Mouse (Mus musculus): ENCODE data around the gene Prkce. TPM values are rescaled to one million over a fixed set of nuclear protein-coding genes. Genes with fewer than 3 reads are reported as not detected.

Gene Prkce
- total and polyA plus RNA-seq, 2 experiments from 2014 or later = 8.1 to 12.6 TPM

DNA sequence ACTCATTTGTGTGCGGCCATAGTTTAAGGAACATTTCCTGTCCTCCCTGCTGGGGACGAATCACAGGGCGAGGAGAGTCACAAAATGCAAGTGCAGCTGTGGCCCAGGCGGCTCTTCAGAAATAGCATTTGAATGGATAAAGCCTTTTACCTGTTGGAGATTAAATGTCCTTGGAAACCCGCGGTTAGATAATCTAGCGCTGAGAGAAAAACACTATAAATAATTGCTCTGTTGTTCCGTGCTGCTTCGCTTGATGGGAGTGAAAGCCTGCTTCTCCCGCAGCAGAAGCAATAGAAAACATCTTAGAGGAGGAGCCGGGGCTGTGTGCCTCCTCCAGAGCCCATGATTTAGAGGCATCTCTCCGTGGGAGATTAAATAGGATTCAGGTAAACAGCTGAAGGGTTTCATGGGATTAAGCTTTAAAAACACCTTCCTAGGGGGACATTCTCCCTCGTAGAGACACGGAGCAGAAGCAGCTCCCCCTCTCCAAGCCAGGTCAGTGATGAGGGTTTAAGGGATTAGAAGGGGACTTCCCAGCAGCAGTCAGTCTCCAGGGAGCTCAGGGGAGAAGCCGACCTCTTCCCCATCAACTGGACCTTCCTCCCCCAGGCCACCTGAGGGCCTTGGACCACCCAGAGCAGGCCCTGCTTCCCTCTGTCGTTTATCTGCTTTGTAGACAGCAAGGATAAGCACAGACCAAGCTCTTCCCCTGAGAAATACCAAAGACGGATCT lies 212.0 kb downstream of the Prkce start:
- Histone ChIP-seq H3K27me3 (ENCODE audit: control insufficient read depth, insufficient read depth, low read length) (no peaks in the 10 kb centered on the region), H3K4me1 (ENCODE audit: control insufficient read depth, insufficient read depth) (peaks cover 16% of the 10 kb centered on the region), H3K9me3 (replicated peaks; ENCODE audit: control insufficient read depth, low read length) (no peaks in the 10 kb centered on the region), H3K9ac (replicated peaks; ENCODE audit: low read depth, low read length) (no peak overlapping the region; the same call in 1 of the 2 replicates), H3K4me3 (ENCODE audit: low read depth, low read length) (no peak overlapping the region), H3K27ac (ENCODE audit: low read depth) (no peak overlapping the region), H3K36me3 (replicated peaks; ENCODE audit: control insufficient read depth, insufficient read depth, low read length) (no peaks in the 10 kb centered on the region), H3K4me2 (ENCODE audit: low read depth, low read length) (no peak overlapping the region)
- DNase-seq (ENCODE audit: low spot score) (no peak), ATAC-seq (ENCODE audit: insufficient read depth, low read depth) (no peak)
- 32% methylated on average over 17 of the region's 17 CpGs for WGBS
- TF ChIP-seq EP300 (IDR thresholded peaks at IDR 0.05; ENCODE audit: low read depth) (no peak), CTCF (IDR thresholded peaks at IDR 0.05; ENCODE audit: low read depth) (no peak)

DNA sequence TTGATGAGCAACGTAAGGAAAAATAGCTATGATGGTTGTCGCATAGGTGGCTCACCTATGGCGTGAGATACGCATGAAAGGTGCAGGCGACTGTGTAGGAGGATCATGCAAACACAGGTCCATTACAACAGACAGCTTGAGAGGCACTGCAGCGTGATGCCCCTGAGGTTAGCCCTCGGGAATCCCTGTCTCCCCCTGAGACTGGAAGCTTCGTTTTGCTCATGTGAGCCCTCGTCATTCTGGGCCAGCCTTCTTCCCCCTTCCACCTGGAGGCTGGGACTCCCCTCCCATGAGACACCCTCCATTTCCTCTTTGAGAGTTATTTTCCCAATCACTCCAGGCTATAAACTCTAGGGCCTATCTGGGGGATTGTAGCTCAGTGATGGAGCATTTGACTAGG lies 213.9 kb downstream of the Prkce start:
- H3K27ac ChIP-seq (ENCODE audit: low read depth) = no peak overlapping the region
- ATAC-seq (ENCODE audit: insufficient read depth, low read depth) = no peak
- no peaks in the 10 kb centered on the region for H3K9me3 ChIP-seq (replicated peaks; ENCODE audit: control insufficient read depth, low read length)
- 90% methylated on average over 9 of the region's 9 CpGs for WGBS
- H3K9ac ChIP-seq (replicated peaks; ENCODE audit: low read depth, low read length) = no peak overlapping the region
- no peak for DNase-seq (ENCODE audit: low spot score)
- peaks cover 16% of the 10 kb centered on the region for H3K4me1 ChIP-seq (ENCODE audit: control insufficient read depth, insufficient read depth)
- no peak overlapping the region for H3K4me3 ChIP-seq (ENCODE audit: low read depth, low read length)
- no peak overlapping the region for H3K4me2 ChIP-seq (ENCODE audit: low read depth, low read length)
- H3K36me3 ChIP-seq (replicated peaks; ENCODE audit: control insufficient read depth, insufficient read depth, low read length) = no peaks in the 10 kb centered on the region
- H3K27me3 ChIP-seq (ENCODE audit: control insufficient read depth, insufficient read depth, low read length) = no peaks in the 10 kb centered on the region
- TF ChIP-seq CTCF (IDR thresholded peaks at IDR 0.05; ENCODE audit: low read depth) (no peak), EP300 (IDR thresholded peaks at IDR 0.05; ENCODE audit: low read depth) (no peak)

DNA sequence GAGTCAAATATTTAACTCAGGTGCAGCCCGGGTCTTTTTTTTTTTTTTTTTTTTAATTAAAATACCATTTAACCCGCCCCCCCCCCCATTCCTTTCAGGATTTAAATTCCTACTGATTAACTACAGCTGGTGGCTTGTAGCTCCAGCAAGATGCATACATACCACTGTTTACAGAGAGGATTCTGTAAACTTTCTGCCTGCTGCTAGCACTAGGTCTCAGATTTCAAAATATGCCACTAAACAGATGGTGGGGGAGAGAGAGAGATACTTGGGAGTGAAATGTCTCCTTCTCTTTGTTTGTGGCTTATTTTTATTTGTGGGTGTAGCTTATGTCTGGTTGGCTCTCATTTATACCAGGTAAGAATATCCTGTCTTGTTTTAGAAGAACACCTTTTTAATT lies 215.3 kb downstream of the Prkce start:
- no peak overlapping the region for H3K27ac ChIP-seq (ENCODE audit: low read depth)
- no peak overlapping the region for H3K4me3 ChIP-seq (ENCODE audit: low read depth, low read length)
- H3K9ac ChIP-seq (replicated peaks; ENCODE audit: low read depth, low read length) = no peak overlapping the region
- TF ChIP-seq CTCF (IDR thresholded peaks at IDR 0.05; ENCODE audit: low read depth) (no peak), EP300 (IDR thresholded peaks at IDR 0.05; ENCODE audit: low read depth) (no peak)
- H3K4me1 ChIP-seq (ENCODE audit: control insufficient read depth, insufficient read depth) = peaks cover 16% of the 10 kb centered on the region
- H3K27me3 ChIP-seq (ENCODE audit: control insufficient read depth, insufficient read depth, low read length) = no peaks in the 10 kb centered on the region
- H3K36me3 ChIP-seq (replicated peaks; ENCODE audit: control insufficient read depth, insufficient read depth, low read length) = no peaks in the 10 kb centered on the region
- no peaks in the 10 kb centered on the region for H3K9me3 ChIP-seq (replicated peaks; ENCODE audit: control insufficient read depth, low read length)
- no peak overlapping the region for H3K4me2 ChIP-seq (ENCODE audit: low read depth, low read length)
- DNase-seq (ENCODE audit: low spot score) (no peak), ATAC-seq (ENCODE audit: insufficient read depth, low read depth) (no peak)
- 29% methylated on average over 2 of the region's 2 CpGs for WGBS

DNA sequence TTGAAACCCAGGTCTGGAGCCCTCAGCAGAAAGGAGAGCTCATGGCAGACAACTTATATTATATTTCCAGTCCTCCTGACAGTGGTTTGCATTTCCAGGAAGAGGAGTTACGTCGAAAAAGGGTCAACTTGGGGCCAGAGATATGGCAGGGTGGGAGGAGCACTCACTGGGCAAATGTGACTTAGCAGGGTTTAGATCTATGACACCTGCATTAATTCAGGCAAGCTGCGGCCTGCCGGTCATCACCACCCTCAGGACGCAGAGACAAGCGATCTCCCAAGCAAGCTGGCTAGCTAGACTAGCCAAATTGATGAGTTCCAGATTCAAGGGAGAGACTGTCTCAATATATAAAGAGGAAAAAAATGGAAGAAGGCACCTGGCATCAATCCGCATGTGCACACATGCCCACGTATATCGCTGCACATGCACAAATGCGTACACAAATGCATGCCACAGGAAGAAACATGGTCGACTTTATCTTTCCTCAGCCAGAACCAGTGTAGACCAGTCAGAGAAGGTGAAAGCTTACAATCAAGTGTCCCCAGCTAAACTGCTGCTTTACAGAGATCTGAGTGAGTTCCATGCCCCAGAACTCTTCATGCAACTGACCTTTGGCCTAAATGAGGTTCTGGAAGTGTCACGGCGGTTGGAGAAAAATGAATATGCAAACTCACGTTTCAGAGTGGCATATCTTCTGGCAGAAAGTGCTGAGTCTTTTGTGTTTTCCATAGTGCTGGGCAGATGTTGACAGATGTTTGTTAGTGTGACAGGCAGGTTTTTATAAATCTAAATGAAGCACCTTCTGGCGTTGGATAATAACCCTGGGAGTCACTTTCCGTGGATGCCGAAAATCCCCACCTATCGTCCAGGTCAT lies 216.4 kb downstream of the Prkce start:
- no peak overlapping the region for H3K4me3 ChIP-seq (ENCODE audit: low read depth, low read length)
- no peaks in the 10 kb centered on the region for H3K27me3 ChIP-seq (ENCODE audit: control insufficient read depth, insufficient read depth, low read length)
- no peaks in the 10 kb centered on the region for H3K9me3 ChIP-seq (replicated peaks; ENCODE audit: control insufficient read depth, low read length)
- H3K4me2 ChIP-seq (ENCODE audit: low read depth, low read length) = no peak overlapping the region
- H3K4me1 ChIP-seq (ENCODE audit: control insufficient read depth, insufficient read depth) = peaks cover 14% of the 10 kb centered on the region
- no peaks in the 10 kb centered on the region for H3K36me3 ChIP-seq (replicated peaks; ENCODE audit: control insufficient read depth, insufficient read depth, low read length)
- TF ChIP-seq CTCF (IDR thresholded peaks at IDR 0.05; ENCODE audit: low read depth) (no peak), EP300 (IDR thresholded peaks at IDR 0.05; ENCODE audit: low read depth) (no peak)
- ATAC-seq (ENCODE audit: insufficient read depth, low read depth) = no peak
- 76% methylated on average over 18 of the region's 18 CpGs for WGBS
- no peak overlapping the region for H3K9ac ChIP-seq (replicated peaks; ENCODE audit: low read depth, low read length)
- H3K27ac ChIP-seq (ENCODE audit: low read depth) = no peak overlapping the region
- no peak for DNase-seq (ENCODE audit: low spot score)

DNA sequence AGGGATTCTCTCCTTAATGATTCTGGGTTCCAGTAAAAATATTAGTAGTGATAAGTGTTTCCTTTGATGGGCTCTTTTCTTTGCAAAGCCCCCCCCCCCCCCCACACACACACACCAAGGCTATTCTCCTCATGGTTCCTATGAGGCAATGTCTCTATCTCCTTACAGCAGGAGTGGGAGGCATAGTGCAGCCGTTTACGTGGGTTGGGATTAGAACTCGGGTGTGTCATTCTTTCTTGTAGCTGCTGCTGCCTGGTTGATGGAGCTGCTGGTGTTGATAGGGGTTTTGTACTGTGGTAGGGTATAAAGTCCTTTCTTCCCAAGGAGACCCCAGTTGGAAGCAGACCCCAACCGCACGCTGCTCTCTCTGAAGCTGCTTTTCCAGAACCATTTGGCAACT lies 224.9 kb downstream of the Prkce start:
- Histone ChIP-seq H3K9ac (replicated peaks; ENCODE audit: low read depth, low read length) (no peak overlapping the region), H3K4me2 (ENCODE audit: low read depth, low read length) (no peak overlapping the region), H3K4me3 (ENCODE audit: low read depth, low read length) (no peak overlapping the region), H3K36me3 (replicated peaks; ENCODE audit: control insufficient read depth, insufficient read depth, low read length) (no peaks in the 10 kb centered on the region), H3K9me3 (replicated peaks; ENCODE audit: control insufficient read depth, low read length) (no peaks in the 10 kb centered on the region), H3K27ac (ENCODE audit: low read depth) (no peak overlapping the region), H3K4me1 (ENCODE audit: control insufficient read depth, insufficient read depth) (peaks cover 4% of the 10 kb centered on the region; the same call in 1 of the 2 replicates), H3K27me3 (ENCODE audit: control insufficient read depth, insufficient read depth, low read length) (no peaks in the 10 kb centered on the region)
- DNase-seq (ENCODE audit: low spot score) (no peak), ATAC-seq (ENCODE audit: insufficient read depth, low read depth) (no peak)
- TF ChIP-seq CTCF (IDR thresholded peaks at IDR 0.05; ENCODE audit: low read depth) (no peak), EP300 (IDR thresholded peaks at IDR 0.05; ENCODE audit: low read depth) (no peak)
- WGBS = 81% methylated on average over 5 of the region's 5 CpGs
